Mouse (Mus musculus) G1E-ER4 (cell line): ENCODE measurements around the gene Gnb4. TPM values are rescaled to one million over a fixed set of nuclear protein-coding genes. Genes with fewer than 3 reads are reported as not detected.

ENCODE experiments used
- GATA1 ChIP-seq: IDR thresholded peaks from one replicate; pipeline ENCODE4 v1.8.0; 2012; ENCODE audit warnings: low read length, inconsistent platforms
- polyA plus RNA-seq: library from polyadenylated mRNA; stranded (reverse); fragments of >175 nt; gene quantifications from 2 replicates; pipeline ENCODE4 v1.2.3, GENCODE M21; 2012

The Gnb4 gene
- 6.2 and 10.3 TPM in 2 replicates for polyA plus RNA-seq

- TF ChIP-seq GATA1: no peak
Observed at GRCm38 (mm10) chr3:32616331-32617052, at the start of gene Gnb4. Gnb4 (minus strand) TSS chr3:32616585.

GRCm38 (mm10) chr3:32661556-32661930 is 45.2 kb upstream of the Gnb4 start:
- no peak for TF ChIP-seq GATA1

GRCm38 (mm10) chr3:32660831-32661555 is 44.6 kb upstream of the Gnb4 start:
- no peak for TF ChIP-seq GATA1

GRCm38 (mm10) chr3:32660276-32660675 is 43.9 kb upstream of the Gnb4 start:
- TF ChIP-seq GATA1: no peak

- TF ChIP-seq GATA1: no peak
Observed at GRCm38 (mm10) chr3:32659506-32659905, 43.1 kb upstream of the Gnb4 start.

- no peak for TF ChIP-seq GATA1
Observed at GRCm38 (mm10) chr3:32658821-32659220, 42.4 kb upstream of the Gnb4 start.

GRCm38 (mm10) chr3:32658401-32658800 is 42.0 kb upstream of the Gnb4 start:
- no peak for TF ChIP-seq GATA1

- TF ChIP-seq GATA1: no peak
Observed at GRCm38 (mm10) chr3:32656398-32656994, 40.1 kb upstream of the Gnb4 start.

- TF ChIP-seq GATA1: no peak
Observed at GRCm38 (mm10) chr3:32655994-32656393, 39.6 kb upstream of the Gnb4 start.

GRCm38 (mm10) chr3:32652739-32653138 is 36.4 kb upstream of the Gnb4 start:
- no peak for TF ChIP-seq GATA1

GRCm38 (mm10) chr3:32649284-32649683 is 32.9 kb upstream of the Gnb4 start:
- TF ChIP-seq GATA1: no peak

- TF ChIP-seq GATA1: no peak
Observed at GRCm38 (mm10) chr3:32646918-32647317, 30.5 kb upstream of the Gnb4 start.

- TF ChIP-seq GATA1: no peak
Observed at GRCm38 (mm10) chr3:32644751-32645150, 28.4 kb upstream of the Gnb4 start.

- TF ChIP-seq GATA1: no peak
Observed at GRCm38 (mm10) chr3:32642116-32642515, 25.7 kb upstream of the Gnb4 start.

GRCm38 (mm10) chr3:32638240-32638639 is 21.9 kb upstream of the Gnb4 start:
- TF ChIP-seq GATA1: no peak

GRCm38 (mm10) chr3:32632760-32633264 is 16.4 kb upstream of the Gnb4 start:
- TF ChIP-seq GATA1: no peak

GRCm38 (mm10) chr3:32630210-32630609 is 13.8 kb upstream of the Gnb4 start:
- no peak for TF ChIP-seq GATA1
